Mouse (Mus musculus): Measurements from ENCODE around the gene Gm21958. TPM values are rescaled to one million over a fixed set of nuclear protein-coding genes. Genes with fewer than 3 reads are reported as not detected.

Gm21958 gene
- total and polyA plus RNA-seq, 2 experiments from 2014 or later, result not detected

DNA sequence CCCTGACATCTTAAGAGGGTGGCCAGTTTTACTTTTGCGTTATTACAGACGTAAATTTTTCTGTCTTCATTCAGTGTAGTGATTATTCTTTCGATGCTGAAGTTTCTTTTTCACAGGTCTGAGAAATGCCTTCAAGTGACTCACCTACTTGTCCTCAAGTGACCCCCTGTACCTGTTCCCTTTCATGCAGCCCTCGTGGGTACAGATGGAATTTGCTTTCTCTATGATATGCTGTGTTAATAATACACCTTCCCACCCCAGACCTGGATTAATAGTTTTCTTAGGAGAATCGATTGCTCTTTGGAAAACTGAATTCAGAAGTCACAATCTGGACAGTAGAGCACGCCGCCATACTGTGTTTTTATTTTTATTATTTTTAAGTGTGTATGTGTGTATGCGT lies 23.2 kb upstream of the Gm21958 start:
- H3K4me2 ChIP-seq (ENCODE audit: low read depth, low read length), result no peak overlapping the region
- DNase-seq (ENCODE audit: low spot score), result no peak
- H3K36me3 ChIP-seq (replicated peaks; ENCODE audit: control insufficient read depth, insufficient read depth, low read length), result peaks cover 36% of the 10 kb centered on the region
- H3K27me3 ChIP-seq (ENCODE audit: control insufficient read depth, insufficient read depth, low read length), result no peaks in the 10 kb centered on the region
- no peak overlapping the region for H3K9ac ChIP-seq (replicated peaks; ENCODE audit: low read depth, low read length)
- WGBS, result 95% methylated on average over 8 of the region's 8 CpGs
- no peak overlapping the region for H3K4me3 ChIP-seq (ENCODE audit: low read depth, low read length)
- peaks cover 12% of the 10 kb centered on the region; the same call in 1 of the 2 replicates for H3K4me1 ChIP-seq (ENCODE audit: control insufficient read depth, insufficient read depth)
- no peak overlapping the region for H3K27ac ChIP-seq (ENCODE audit: low read depth)
- TF ChIP-seq CTCF (IDR thresholded peaks at IDR 0.05; ENCODE audit: low read depth) (no peak), EP300 (IDR thresholded peaks at IDR 0.05; ENCODE audit: low read depth) (no peak)
- H3K9me3 ChIP-seq (replicated peaks; ENCODE audit: control insufficient read depth, low read length), result no peaks in the 10 kb centered on the region
- no peak for ATAC-seq (ENCODE audit: insufficient read depth, low read depth)

DNA sequence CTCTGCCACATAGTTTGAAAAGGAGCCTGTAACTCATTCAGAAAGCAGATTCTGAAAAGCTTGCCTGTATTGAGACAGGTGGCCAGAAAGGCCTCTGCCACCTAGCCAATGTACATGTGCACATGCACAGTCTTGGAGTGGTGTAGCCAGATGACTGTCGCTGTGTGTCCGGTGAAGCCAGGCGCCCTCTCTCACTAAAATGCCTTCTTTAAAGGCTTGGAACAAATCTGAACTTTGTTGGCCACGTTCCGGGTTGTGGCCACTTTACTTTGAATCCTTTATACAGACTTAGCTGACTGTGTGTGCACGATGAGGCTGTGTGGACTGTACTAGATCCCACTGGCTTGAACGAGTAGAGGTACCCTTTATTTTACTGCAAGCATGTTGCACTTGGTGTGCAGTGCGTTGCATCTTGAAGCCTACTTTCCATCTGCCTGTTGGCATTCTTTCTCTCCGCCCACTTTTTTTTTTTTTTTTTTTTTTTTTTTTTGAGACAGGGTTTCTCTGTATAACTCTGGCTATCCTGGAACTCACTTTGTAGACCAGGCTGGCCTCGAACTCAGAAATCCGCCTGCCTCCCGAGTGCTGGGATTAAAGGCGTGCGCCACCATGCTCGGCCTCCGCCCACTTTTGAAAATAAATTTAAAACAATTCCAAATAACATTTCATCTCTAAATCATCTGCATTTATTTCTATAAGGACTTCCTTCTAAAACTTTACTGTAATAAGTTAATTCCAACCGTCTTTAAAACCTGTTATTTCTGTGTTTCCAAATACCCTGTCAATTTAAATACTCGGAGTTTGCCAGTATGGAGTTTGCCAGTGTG lies 22.2 kb upstream of the Gm21958 start:
- Histone ChIP-seq H3K4me3 (ENCODE audit: low read depth, low read length) (peak overlapping the region; percentile 76), H3K27ac (ENCODE audit: low read depth) (peak overlapping the region; percentile 98), H3K4me2 (ENCODE audit: low read depth, low read length) (peak overlapping the region; percentile 91), H3K9me3 (replicated peaks; ENCODE audit: control insufficient read depth, low read length) (no peaks in the 10 kb centered on the region), H3K27me3 (ENCODE audit: control insufficient read depth, insufficient read depth, low read length) (no peaks in the 10 kb centered on the region), H3K9ac (replicated peaks; ENCODE audit: low read depth, low read length) (peak overlapping the region; percentile 90), H3K4me1 (ENCODE audit: control insufficient read depth, insufficient read depth) (peaks cover 12% of the 10 kb centered on the region; the same call in 1 of the 2 replicates), H3K36me3 (replicated peaks; ENCODE audit: control insufficient read depth, insufficient read depth, low read length) (peaks cover 36% of the 10 kb centered on the region)
- ATAC-seq (ENCODE audit: insufficient read depth, low read depth) (no peak), DNase-seq (ENCODE audit: low spot score) (no peak)
- TF ChIP-seq CTCF (IDR thresholded peaks at IDR 0.05; ENCODE audit: low read depth), result no peak
- no peak for TF ChIP-seq EP300 (IDR thresholded peaks at IDR 0.05; ENCODE audit: low read depth)
- 49% methylated on average over 18 of the region's 18 CpGs for WGBS

DNA sequence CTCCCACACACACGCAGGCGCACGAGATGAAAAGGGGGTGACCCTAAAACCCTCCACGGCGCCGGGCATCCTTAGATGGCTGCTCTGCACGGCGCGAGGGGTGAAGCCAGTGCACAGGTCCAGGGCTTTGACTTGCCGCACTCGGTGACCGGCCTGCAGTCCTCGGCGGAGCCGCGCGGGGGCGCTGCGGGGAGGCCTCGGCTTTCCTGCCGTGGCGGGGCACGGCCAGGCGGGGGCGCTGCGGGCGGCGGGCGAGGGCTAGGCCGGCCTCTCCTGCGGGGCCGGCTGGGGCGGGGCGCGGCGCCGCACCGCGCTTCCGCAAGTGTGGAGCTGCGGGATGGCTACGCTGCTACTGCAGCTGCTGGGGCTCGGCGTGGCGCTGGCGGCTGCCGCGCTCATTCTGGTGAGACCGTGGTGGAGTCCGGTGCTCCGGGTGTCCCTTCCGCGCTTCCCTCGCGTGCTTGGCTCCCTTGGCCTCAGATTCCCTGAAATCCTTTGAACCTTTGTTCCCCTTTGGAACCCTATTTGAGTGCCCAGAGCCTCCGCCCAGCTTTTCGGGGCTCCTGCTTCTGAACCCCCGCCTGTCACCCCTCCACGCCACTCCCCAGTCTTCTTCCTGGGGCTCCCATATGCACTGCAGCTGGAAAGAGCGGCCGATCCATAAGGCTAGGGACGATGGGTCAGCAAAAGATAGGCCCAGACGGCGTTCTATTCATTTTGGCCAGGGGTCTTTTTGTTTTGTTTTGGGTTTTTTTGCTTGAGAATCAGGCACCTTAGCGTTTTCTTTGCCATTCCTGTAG lies 21.3 kb upstream of the Gm21958 start, which contains the start of the genes Exosc8 and Alg5:
TSS of gene Exosc8 (minus strand) at position 147 of the 800 bp plus-strand sequence.
TSS of gene Alg5 (plus strand) at position 293 of the 800 bp plus-strand sequence.
- H3K27me3 ChIP-seq (ENCODE audit: control insufficient read depth, insufficient read depth, low read length), result no peaks in the 10 kb centered on the region
- H3K36me3 ChIP-seq (replicated peaks; ENCODE audit: control insufficient read depth, insufficient read depth, low read length), result peaks cover 36% of the 10 kb centered on the region
- ATAC-seq (ENCODE audit: insufficient read depth, low read depth) (peak; percentile 85), DNase-seq (ENCODE audit: low spot score) (peak; percentile 61)
- H3K4me2 ChIP-seq (ENCODE audit: low read depth, low read length), result peak within 1 kb of the TSS; percentile 91
- no peaks in the 10 kb centered on the region for H3K9me3 ChIP-seq (replicated peaks; ENCODE audit: control insufficient read depth, low read length)
- H3K4me3 ChIP-seq (ENCODE audit: low read depth, low read length), result peak within 1 kb of the TSS; percentile 76
- H3K27ac ChIP-seq (ENCODE audit: low read depth), result peak within 1 kb of the TSS; percentile 98
- H3K4me1 ChIP-seq (ENCODE audit: control insufficient read depth, insufficient read depth), result peaks cover 12% of the 10 kb centered on the region; the same call in 1 of the 2 replicates
- WGBS, result 1% methylated on average over 51 of the region's 65 CpGs
- TF ChIP-seq EP300 (IDR thresholded peaks at IDR 0.05; ENCODE audit: low read depth) (no peak), CTCF (IDR thresholded peaks at IDR 0.05; ENCODE audit: low read depth) (peak; percentile 78)
- peak within 1 kb of the TSS; percentile 90 for H3K9ac ChIP-seq (replicated peaks; ENCODE audit: low read depth, low read length)

DNA sequence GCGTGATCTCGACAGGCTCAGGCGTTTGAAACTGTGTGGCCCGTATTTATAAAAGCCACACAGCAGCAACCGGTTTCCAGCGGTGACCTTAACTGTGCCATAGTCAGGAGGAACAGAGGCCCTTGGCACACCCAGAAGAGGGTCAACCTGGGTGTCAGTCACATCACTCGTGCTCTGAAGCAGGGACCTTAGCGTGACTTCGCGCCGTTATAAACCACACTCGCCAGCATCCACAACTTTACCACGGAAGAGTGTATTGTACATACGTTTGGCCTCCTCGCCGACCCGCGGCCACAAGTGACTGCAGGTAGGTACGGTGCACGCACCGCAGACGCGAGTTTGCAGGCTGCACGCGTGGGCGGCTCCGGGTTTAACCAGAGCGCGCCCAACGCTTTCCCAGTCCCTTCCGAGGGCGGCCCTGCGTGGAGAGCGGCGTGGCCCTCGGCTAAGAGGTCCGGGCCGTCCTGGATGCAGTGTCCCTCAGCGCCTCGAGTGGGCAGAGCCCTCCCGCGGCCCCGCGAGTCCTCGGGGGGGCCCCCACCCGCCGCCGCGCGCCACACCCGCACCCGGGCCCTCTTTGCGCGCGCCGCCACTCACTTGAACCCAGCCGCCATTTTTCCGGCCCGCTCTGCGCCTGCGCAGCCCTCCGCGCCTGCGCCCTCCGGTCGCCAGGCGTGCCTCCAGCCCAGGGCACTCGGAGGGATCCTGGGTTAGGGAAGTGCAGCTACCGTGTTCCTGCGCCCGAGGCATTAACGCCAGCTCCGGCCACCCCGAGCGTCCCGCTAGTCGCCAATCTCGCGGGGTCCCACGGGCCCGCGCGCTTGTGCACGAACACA lies 20.5 kb upstream of the Gm21958 start:
- Histone ChIP-seq H3K27me3 (ENCODE audit: control insufficient read depth, insufficient read depth, low read length) (no peaks in the 10 kb centered on the region), H3K36me3 (replicated peaks; ENCODE audit: control insufficient read depth, insufficient read depth, low read length) (peaks cover 41% of the 10 kb centered on the region), H3K9ac (replicated peaks; ENCODE audit: low read depth, low read length) (peak overlapping the region; percentile 90), H3K4me3 (ENCODE audit: low read depth, low read length) (peak overlapping the region; percentile 76), H3K4me2 (ENCODE audit: low read depth, low read length) (peak overlapping the region; percentile 91), H3K27ac (ENCODE audit: low read depth) (peak overlapping the region; percentile 98), H3K4me1 (ENCODE audit: control insufficient read depth, insufficient read depth) (peaks cover 12% of the 10 kb centered on the region; the same call in 1 of the 2 replicates), H3K9me3 (replicated peaks; ENCODE audit: control insufficient read depth, low read length) (no peaks in the 10 kb centered on the region)
- ATAC-seq (ENCODE audit: insufficient read depth, low read depth), result peak; percentile 94
- DNase-seq (ENCODE audit: low spot score), result peak; percentile 67
- TF ChIP-seq CTCF (IDR thresholded peaks at IDR 0.05; ENCODE audit: low read depth), result no peak
- TF ChIP-seq EP300 (IDR thresholded peaks at IDR 0.05; ENCODE audit: low read depth), result no peak
- WGBS, result under 1% methylated on average over 79 of the region's 84 CpGs

DNA sequence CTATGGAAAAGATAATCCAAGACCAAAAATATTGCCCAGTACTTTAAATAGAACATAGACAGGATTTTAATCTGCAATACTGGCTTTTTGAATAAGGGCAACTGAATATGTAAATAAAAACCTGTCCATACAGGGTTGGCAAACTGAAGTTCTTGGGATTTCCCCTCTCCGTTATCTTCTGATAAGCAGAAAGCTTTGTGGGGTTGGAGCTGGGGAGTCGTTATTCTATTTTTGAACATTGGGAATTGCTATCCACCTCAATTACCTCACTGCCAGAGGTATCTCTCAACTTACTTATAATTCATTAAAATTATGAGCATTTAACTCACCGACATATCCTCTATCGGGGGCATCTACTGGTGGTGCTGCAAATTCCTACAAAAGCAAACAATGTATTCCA lies 18.2 kb upstream of the Gm21958 start:
- H3K4me1 ChIP-seq (ENCODE audit: control insufficient read depth, insufficient read depth), result peaks cover 12% of the 10 kb centered on the region; the same call in 1 of the 2 replicates
- no peak overlapping the region for H3K27ac ChIP-seq (ENCODE audit: low read depth)
- 54% methylated on average over 4 of the region's 4 CpGs for WGBS

More for the DNA sequence above, 18.2 kb upstream of the Gm21958 start:
- TF ChIP-seq CTCF (IDR thresholded peaks at IDR 0.05; ENCODE audit: low read depth), result no peak
- no peak for TF ChIP-seq EP300 (IDR thresholded peaks at IDR 0.05; ENCODE audit: low read depth)
- Histone ChIP-seq H3K27me3 (ENCODE audit: control insufficient read depth, insufficient read depth, low read length) (no peaks in the 10 kb centered on the region), H3K4me2 (ENCODE audit: low read depth, low read length) (no peak overlapping the region), H3K9me3 (replicated peaks; ENCODE audit: control insufficient read depth, low read length) (no peaks in the 10 kb centered on the region), H3K9ac (replicated peaks; ENCODE audit: low read depth, low read length) (no peak overlapping the region), H3K36me3 (replicated peaks; ENCODE audit: control insufficient read depth, insufficient read depth, low read length) (peaks cover 55% of the 10 kb centered on the region), H3K4me3 (ENCODE audit: low read depth, low read length) (no peak overlapping the region)
- no peak for DNase-seq (ENCODE audit: low spot score)
- ATAC-seq (ENCODE audit: insufficient read depth, low read depth), result no peak

Measured in heart, postnatal 0 days (tissue).